Mouse (Mus musculus) layer of hippocampus, adult 8-10 months (tissue): ENCODE measurements around the gene Dnah17. TPM values are rescaled to one million over a fixed set of nuclear protein-coding genes. Genes with fewer than 3 reads are reported as not detected.
A peak's percentile ranks its signal among the peaks of the same experiment; 100 is the strongest.

ENCODE experiments used
- DNase-seq, 2 experiments: peaks; one replicate each; pipeline ENCODE4 v3.0.0; 2022; ENCODE audit warnings: low spot score in 2 of 2
- total RNA-seq, 4 experiments: library from RNA; stranded (reverse); gene quantifications; 2 replicates each; pipeline ENCODE4 v1.2.4; 2022

Gene Dnah17
- total RNA-seq, 4 experiments from 2014 or later: 0.07 to 0.09 TPM; not detected in 2

GRCm38 (mm10) chr11:117996066-117996465, 134.4 kb downstream of the Dnah17 start:
- DNase-seq: no peak

- no peak for DNase-seq
These were observed 134.8 kb downstream of the Dnah17 start for GRCm38 (mm10) chr11:117995661-117996060.

DNA sequence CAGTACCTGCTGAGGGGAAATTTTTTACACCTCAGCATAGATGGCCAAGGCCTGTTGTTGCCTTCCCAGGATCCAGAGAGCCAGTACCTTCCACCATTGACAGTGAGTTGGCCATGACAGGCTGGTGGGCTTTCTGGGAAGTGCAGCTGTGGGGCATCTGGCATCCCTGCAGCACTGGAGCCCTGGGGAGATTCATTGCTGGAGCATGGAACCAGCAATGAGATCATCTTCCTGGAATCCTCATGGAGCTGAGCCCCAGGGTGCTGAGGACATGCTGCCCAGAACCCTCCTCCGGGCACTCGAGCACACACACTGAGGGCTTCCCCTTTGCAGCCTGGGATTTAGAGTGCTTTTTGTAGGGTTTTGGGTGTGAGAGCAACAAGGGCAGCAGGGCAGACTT, 135.2 kb downstream of the Dnah17 start:
- DNase-seq: no peak

DNA sequence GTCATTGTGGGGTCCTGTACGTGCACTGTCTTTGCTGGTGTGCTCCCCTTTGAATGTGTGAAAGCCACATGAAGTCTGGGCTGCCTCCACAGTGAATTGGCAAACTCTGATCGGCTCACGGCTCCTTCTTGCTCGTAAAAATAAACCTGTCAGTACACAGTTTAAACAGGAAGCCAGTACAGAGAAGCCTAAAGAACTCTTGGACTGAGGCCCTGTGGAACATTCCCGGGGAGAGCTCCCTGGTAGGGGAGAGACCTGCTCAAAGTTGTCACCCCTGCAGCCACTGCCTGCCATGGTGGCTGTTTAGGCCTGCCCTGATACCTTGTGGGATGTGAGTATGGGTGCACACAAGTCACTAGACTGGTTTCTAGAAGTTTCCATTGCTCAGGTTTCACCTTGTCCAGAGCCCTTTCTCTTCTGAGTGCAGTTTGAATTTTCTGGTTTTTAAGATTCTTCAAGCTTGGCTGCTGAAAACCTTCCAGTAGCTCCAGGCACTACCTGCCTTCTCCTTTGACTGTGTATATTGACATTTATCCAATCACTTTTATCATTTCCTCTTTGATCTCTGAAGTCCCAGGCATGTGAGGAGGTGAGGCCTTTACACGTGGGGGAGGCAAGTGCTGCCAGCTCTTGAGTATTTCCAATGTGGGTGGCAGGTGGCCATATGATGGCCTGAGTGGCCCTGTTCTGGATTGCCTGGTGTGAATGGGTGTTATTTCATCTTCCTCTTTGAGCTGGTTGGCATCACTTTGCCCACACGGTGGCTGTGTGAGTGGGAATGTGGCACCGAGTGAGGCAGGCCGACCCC, 136.0 kb downstream of the Dnah17 start:
- DNase-seq: no peak

DNA sequence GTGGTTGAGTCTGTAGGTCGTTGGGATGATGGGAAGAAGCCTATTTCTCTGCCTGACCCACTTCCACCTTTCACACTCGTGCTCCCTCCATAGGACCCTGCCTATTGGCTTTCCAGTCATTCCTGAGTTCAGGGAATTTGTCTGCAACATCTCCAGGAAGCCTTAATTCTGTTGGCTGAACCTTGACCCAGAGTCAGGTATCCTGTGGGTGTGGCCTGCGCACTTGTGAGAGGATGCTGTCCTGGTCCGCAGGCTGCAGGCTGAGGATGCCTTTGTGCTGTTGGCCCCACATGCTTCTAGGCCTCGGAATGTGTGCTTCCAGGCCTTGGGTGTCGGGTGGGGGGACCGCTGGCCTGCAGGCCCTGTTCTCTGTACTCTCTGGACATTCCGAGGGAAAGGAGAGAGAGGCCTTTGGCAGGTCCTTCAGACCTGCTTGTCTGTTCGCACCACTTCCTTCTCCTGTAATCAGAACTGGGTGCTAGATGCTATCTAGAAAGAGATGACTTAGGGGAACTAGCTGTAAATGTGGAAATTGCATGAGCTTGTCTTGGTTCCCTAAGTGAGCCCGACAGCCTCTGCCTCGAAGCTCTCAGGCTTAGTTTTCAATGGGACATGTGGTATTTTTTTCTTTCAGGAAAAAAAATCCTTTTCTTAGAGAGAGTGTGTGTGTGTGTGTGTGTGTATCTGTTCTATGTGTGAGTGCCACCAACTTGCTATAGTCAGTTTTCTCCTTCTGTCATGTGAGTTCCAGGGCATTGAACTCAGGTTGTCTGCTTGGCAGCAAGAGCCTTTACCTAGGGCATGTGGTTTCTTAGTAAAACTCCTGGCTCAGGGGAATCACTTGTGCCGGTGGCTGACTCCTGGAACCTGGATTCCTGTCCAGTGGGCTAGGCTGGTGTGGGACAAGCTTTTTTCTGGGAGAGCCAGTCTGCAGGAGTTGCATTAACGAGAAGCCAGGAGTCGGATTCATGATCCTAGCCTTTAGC, 137.0 kb downstream of the Dnah17 start:
- no peak for DNase-seq

DNA sequence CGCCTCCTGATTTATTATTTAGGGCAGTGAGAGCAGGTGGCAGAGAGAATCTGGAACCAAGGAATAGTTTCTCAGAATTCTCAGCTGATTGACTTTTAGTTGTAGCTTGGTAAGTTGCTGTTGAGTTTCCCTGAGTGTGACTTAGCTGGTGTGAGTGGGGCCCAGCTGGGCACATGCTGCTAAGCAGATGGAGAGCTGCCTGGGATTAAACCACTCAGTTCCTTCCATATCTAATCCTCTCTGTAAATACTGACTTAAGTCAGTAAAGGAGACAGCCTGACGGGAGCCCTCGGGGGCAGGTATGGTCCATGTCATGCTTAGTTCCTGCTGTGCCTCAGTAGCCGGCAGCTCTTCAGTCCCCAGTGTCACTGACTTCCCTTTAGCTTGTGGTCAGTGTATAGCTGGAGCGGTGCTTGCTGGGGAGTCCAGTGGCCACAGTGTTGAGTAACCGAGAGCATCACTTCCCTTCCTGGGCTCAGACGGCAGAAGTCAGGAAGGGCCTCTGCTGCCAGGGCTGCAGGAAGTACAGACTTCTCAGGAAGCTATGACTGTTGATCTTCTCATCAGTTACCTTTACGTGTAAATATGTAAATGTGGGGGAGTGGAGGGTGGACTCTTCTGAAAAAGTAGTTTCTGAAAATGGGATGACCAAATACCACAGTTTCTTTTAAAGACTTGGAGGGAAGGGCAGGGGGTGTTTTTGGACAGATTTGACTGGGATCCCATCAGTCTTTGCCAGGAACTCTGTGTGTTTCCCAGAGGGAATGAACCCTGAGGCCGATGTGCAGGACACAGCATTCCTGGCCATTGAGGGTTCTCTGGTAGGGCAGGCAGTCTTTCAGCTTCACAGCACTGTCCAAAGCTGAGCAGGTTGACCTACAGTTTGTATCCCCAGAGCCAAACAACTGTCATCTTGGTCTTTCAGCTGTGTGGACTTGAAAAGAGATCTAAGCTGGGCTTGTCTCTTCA, 138.6 kb downstream of the Dnah17 start:
- DNase-seq: no peak

GRCm38 (mm10) chr11:117989926-117990325, 140.5 kb downstream of the Dnah17 start:
- DNase-seq: no peak

DNA sequence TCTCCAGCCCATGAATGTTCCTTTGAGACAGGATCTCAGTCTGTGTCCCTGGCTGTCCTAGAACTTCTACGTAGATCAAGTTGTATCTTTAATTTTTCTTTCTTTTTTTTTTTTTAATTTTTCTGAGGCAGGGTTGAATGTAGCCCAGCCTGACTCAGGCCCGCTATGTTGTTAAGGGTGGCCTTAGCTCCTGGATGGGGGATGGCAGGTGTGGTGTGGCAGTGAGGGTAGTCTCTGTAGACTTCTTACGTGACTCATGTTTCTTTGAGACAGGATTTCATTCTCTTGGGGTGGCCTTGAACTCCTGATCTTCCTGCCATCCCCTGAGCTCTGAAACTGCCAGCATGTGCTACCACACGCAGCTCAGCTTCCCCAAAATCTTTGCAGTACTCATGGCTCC, 141.2 kb downstream of the Dnah17 start:
- no peak for DNase-seq

GRCm38 (mm10) chr11:117987968-117988367, 142.5 kb downstream of the Dnah17 start:
- no peak for DNase-seq

- no peak for DNase-seq
These were observed 143.4 kb downstream of the Dnah17 start for GRCm38 (mm10) chr11:117987032-117987451.

DNA sequence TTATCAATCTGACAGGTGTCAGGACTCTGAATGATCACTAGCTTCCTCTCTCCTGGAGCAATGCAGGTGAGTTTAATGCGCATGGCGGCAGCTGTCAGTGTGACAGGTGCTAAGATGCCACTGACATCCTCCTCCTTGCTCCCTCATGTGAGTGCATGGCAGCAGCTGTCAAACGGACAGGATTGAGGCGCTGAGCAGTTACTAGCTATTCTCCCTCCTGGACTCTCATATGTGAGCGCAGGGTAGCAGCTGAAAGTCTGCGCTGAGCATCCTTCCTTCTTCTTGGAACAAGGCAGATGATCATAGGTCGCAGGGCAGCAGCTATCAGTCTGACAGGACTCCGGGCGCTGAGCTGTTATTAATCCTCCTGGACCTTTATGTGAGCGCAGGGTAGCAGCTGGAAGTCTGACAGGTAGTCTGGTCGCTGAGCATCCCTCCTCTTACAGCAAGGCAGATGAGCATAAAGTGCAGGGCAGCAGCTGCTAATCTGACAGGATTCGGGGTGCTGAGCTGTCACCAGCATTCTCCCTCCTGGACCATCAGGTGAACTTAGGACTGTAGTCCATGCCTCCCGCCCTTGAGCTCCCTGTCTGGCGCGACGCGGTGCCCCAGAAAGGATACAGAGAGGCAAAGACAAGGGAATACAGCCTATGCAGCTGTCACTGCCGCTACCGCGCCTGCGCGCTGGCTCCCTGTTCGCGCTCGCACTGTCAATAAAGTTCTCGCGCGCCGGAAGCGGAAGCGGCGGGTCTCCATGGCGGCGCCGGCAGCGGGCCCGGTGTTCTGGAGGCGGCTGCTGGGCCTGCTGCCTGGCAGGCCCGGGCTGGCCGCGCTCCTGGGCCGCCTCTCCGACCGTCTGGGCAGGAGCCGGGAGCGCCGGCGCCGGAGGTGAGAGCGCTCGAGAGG, 144.1 kb downstream of the Dnah17 start, which contains the start of gene Pgs1:
Pgs1 (plus strand) TSS at position 167 of the 906 bp plus-strand sequence.
- DNase-seq: peak; percentile 84 to 91

GRCm38 (mm10) chr11:117983770-117984169, 146.7 kb downstream of the Dnah17 start:
- DNase-seq: no peak

GRCm38 (mm10) chr11:117982426-117982825, 148.0 kb downstream of the Dnah17 start:
- DNase-seq: no peak

- no peak for DNase-seq
These were observed 151.0 kb downstream of the Dnah17 start for GRCm38 (mm10) chr11:117979388-117979787.

- no peak for DNase-seq
These were observed 152.6 kb downstream of the Dnah17 start for GRCm38 (mm10) chr11:117977694-117978360.

GRCm38 (mm10) chr11:117976081-117976582, 154.3 kb downstream of the Dnah17 start:
- no peak for DNase-seq

DNA sequence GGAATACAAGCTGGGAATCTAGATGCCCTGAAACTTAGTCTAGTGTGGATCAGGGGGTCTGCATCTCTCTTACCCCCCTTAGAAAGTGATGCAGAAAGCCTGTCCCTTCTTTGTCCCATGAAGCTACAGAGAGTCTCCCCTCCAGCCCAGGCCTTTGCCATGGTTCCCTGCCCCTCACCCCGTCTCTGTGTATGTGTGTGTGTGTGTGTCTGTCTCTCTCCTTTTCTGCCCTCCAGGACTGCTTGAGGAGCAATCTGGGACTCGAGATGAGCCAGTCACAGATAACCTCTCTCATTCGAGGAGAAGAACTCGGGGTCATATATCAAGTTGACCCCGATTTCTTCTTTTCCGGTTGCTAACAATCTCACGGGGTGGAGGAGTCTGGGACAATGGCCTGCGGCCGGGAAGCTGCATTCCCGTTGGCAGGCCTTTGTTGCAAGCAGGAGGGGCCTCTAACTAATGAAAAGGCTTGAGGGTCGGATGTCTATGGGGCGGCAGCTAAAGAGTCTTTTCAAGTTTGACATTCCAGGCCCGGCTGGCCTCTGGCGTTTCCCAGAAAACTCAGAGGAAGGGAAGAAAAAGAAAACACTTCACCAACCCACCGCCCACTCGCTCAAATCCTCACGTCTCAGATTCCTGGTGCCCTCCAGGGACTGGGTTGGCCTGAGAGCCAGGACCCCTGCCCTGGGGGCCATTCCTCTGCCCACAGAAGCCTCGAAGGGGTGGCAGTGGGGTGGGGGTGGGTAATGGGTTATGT, 155.0 kb downstream of the Dnah17 start:
- no peak for DNase-seq
